Mouse (Mus musculus) embryonic facial prominence, embryonic 11.5 days (tissue): ENCODE data around the gene Fgd6. TPM values are rescaled to one million over a fixed set of nuclear protein-coding genes. Genes with fewer than 3 reads are reported as not detected.

Experiments used
- ATAC-seq: fragments of 200-750 bp; cut with Nextera tagmentation; replicated peaks from 2 replicates; pipeline ENCODE4 v1.8.0; 2017; ENCODE audit warnings: low read depth; ENCODE audit not compliant: insufficient number of reproducible peaks, low FRiP score, low TSS enrichment
- DNase-seq: peaks from one replicate; pipeline ENCODE4 v3.0.0-alpha.2; 2015; ENCODE audit warnings: low spot score
- H3K27ac ChIP-seq: fragments of 300-500 bp; sonication (generic); replicated peaks from 2 replicates; pipeline ENCODE4 v1.5.1; 2014; ENCODE audit warnings: mild to moderate bottlenecking, low read depth, low read length, control low read depth
- H3K27me3 ChIP-seq: fragments of 300-500 bp; sonication (generic); 2 replicates; pipeline ENCODE4 v1.6.1; 2014; ENCODE audit warnings: mild to moderate bottlenecking, low read length, moderate library complexity, mixed read lengths; ENCODE audit not compliant: control insufficient read depth, insufficient read depth
- H3K36me3 ChIP-seq: fragments of 300-500 bp; sonication (generic); replicated peaks from 2 replicates; pipeline ENCODE4 v1.6.1; 2014; ENCODE audit warnings: low read depth, mild to moderate bottlenecking, low read length, moderate library complexity, mixed read lengths; ENCODE audit not compliant: control insufficient read depth, insufficient read depth
- H3K4me1 ChIP-seq: fragments of 300-500 bp; sonication (generic); 2 replicates; pipeline ENCODE4 v1.6.1; 2014; ENCODE audit warnings: low read length, mixed read lengths; ENCODE audit not compliant: control insufficient read depth, insufficient read depth
- H3K4me2 ChIP-seq: fragments of 300-500 bp; sonication (generic); 2 replicates; pipeline ENCODE4 v1.6.1; 2014; ENCODE audit warnings: low read depth, mild to moderate bottlenecking, control low read depth, low read length, moderate library complexity
- H3K4me3 ChIP-seq: fragments of 300-500 bp; sonication (generic); 2 replicates; pipeline ENCODE4 v1.5.1; 2014; ENCODE audit warnings: low read depth, low read length, control low read depth
- H3K9ac ChIP-seq: fragments of 300-500 bp; sonication (generic); replicated peaks from 2 replicates; pipeline ENCODE4 v1.6.1; 2014; ENCODE audit warnings: mild to moderate bottlenecking, control low read depth, low read length
- H3K9me3 ChIP-seq: fragments of 300-500 bp; sonication (generic); replicated peaks from 2 replicates; pipeline ENCODE4 v1.6.1; 2016; ENCODE audit warnings: mild to moderate bottlenecking, low read length, inconsistent platforms, mixed read lengths; ENCODE audit not compliant: control insufficient read depth
- WGBS: fragments of 180-500 bp; shearing (Covaris S2); extraction: QIAGEN DNeasy Blood & Tissue Kit; methylation state at CpG from one replicate; pipeline ENCODE4 v1.1.7; 2014; 5-methylcytosine and 5-hydroxymethylcytosine counted together
- polyA plus RNA-seq: library from polyadenylated mRNA; unstranded; fragments of >200 nt; fragmentation: Nextera tagmentation; extraction: Ambion mirVana; gene quantifications from 2 replicates; pipeline ENCODE4 v1.2.1, GENCODE M21; 2014

Gene Fgd6
- polyA plus RNA-seq, 1 experiment from 2014 or later: 4.4 TPM

DNA sequence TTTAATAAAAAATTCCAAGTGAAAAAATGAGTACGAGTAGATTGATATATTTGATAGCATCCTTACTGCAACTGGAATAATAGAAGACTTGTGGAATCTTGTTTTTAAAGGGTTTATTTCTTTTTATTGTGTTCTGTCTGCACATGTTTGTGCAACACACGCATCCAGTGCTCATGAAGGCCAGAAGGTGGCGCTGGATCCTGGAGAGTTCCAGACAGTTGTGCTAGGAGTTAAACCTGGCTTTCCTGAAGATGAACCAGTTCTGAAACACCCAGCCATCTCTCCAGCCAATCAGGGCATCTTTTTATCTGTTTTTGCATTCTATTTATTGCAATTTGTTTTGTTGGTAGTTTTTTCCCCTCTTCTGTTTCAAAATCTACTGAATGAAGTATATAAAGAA is 22.6 kb upstream of the Fgd6 start:
- Histone ChIP-seq H3K27me3 (no peaks in the 10 kb centered on the region), H3K4me3 (no peak overlapping the region), H3K9ac (no peak overlapping the region), H3K4me1 (no peaks in the 10 kb centered on the region), H3K4me2 (no peak overlapping the region), H3K36me3 (no peaks in the 10 kb centered on the region), H3K9me3 (no peaks in the 10 kb centered on the region), H3K27ac (no peak overlapping the region)
- ATAC-seq (no peak), DNase-seq (peak; percentile 71)
- 44% methylated on average over 3 of the region's 3 CpGs for WGBS

DNA sequence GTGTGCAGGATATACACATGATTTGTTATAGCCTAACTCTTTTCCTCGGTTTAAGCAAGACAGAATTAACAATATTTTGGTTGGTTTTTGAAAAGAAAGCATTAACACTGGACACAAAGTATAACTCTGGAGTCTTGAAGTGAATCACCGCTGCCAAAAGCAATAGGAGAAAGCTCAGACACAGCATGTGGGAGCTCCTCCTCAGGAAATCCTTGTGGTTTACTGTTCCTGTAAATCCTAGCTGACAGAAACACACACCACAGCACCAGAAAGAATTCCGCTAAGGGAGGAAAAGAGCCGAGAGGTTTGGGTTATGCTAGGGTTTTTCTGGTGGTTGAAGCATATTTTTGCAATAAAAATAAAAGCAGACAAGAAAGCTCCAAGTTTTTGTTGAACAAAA is 21.6 kb upstream of the Fgd6 start:
- WGBS: 79% methylated on average over 4 of the region's 4 CpGs
- Histone ChIP-seq H3K36me3 (no peaks in the 10 kb centered on the region), H3K4me3 (no peak overlapping the region), H3K27me3 (no peaks in the 10 kb centered on the region), H3K4me2 (no peak overlapping the region), H3K27ac (no peak overlapping the region), H3K9ac (no peak overlapping the region), H3K9me3 (no peaks in the 10 kb centered on the region), H3K4me1 (no peaks in the 10 kb centered on the region)
- DNase-seq: no peak
- ATAC-seq: no peak

DNA sequence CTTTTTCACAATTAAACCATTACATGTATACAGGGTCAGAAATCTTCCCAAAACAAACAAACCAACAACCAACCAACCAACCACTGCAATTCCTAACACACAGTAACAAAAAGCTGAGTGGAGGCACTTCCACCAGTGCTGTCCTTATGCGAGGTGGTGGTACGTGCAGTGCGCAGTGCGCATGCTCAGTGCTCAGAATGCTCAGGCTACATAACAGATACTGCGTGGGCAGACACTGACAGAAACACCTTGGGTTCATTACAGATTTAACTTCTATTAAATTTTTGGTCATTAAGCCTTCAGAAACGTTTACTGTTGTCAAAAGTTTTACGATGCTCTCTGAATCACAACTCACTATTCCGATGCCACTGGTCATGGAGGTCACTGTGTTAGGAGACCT is 18.3 kb upstream of the Fgd6 start:
- DNase-seq (no peak), ATAC-seq (no peak)
- H3K27me3 ChIP-seq: no peaks in the 10 kb centered on the region
- H3K9me3 ChIP-seq: no peaks in the 10 kb centered on the region
- no peaks in the 10 kb centered on the region for H3K36me3 ChIP-seq
- no peak overlapping the region for H3K4me3 ChIP-seq
- 91% methylated on average over 8 of the region's 8 CpGs for WGBS
- no peak overlapping the region for H3K4me2 ChIP-seq
- no peak overlapping the region for H3K9ac ChIP-seq
- no peaks in the 10 kb centered on the region for H3K4me1 ChIP-seq
- no peak overlapping the region for H3K27ac ChIP-seq

DNA sequence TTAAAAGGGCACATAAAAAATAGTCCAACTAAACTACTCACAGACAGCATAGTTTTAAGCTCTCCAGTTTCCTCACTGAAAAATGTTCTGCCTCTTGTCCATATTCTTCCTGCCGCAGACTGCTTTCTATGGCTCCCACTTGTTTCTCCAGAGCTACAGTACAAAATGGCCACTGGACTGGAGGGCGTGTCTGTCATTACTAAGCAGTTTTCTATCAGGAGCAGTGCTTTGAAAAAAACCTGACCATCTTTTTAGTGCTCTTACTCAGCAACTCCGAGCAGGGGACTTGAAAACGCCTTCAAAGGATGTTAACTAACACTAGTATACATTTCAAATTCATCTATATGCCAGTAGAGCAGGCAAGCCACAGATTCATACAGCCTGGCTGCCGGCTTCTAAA is 15.2 kb upstream of the Fgd6 start:
- 80% methylated on average over 5 of the region's 5 CpGs for WGBS
- H3K27ac ChIP-seq: no peak overlapping the region
- H3K36me3 ChIP-seq: no peaks in the 10 kb centered on the region
- DNase-seq (no peak), ATAC-seq (no peak)
- no peaks in the 10 kb centered on the region for H3K27me3 ChIP-seq
- H3K4me3 ChIP-seq: no peak overlapping the region
- H3K4me1 ChIP-seq: no peaks in the 10 kb centered on the region
- H3K9ac ChIP-seq: no peak overlapping the region
- no peak overlapping the region for H3K4me2 ChIP-seq
- no peaks in the 10 kb centered on the region for H3K9me3 ChIP-seq

DNA sequence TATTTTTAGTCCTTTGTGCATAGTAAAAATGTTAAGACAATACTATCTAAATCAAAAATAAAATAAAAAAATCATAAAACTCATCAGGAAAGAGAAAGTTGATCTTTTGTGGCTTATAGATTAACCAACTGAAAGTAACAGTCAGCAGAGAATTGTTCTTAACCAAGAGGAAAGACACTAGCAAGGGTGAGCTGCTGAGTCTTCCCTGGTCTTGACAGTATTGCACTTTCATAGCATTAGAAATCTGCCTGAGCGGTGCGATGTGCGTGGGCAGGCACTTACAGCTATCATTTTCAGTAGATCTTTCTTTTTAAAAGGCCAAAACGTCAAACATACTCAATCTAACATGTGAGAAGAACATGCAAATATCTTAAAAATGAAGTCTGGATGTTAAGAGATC is 14.7 kb upstream of the Fgd6 start:
- no peak for ATAC-seq
- no peak for DNase-seq
- H3K4me3 ChIP-seq: no peak overlapping the region
- H3K36me3 ChIP-seq: no peaks in the 10 kb centered on the region
- H3K4me1 ChIP-seq: no peaks in the 10 kb centered on the region
- no peak overlapping the region for H3K27ac ChIP-seq
- H3K9me3 ChIP-seq: no peaks in the 10 kb centered on the region
- WGBS: 92% methylated on average over 4 of the region's 4 CpGs
- H3K9ac ChIP-seq: no peak overlapping the region
- H3K4me2 ChIP-seq: no peak overlapping the region
- no peaks in the 10 kb centered on the region for H3K27me3 ChIP-seq

DNA sequence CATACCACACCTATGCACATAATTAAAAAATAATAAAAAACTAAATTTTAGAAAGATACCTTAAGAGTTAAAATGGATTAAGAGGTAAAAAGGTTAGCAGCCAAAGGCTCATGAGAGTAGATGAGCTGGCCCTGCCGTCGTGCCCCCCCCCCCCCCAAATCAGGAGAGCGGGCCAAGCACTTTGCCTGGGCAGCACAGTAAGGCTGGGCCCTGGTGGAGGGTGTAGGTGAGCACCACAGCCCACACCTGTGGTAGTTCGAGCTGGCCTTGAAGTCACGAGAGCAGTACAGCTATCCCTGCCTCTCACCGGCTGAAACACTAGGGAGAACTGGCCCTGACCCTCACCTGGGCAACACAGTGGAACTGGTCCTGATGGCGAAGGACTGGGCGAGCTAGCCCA is 10.7 kb upstream of the Fgd6 start:
- ATAC-seq (no peak), DNase-seq (no peak)
- Histone ChIP-seq H3K4me1 (no peaks in the 10 kb centered on the region), H3K9ac (no peak overlapping the region), H3K36me3 (no peaks in the 10 kb centered on the region), H3K9me3 (no peaks in the 10 kb centered on the region), H3K4me2 (no peak overlapping the region), H3K27me3 (no peaks in the 10 kb centered on the region), H3K4me3 (no peak overlapping the region), H3K27ac (no peak overlapping the region)
- 82% methylated on average over 8 of the region's 8 CpGs for WGBS

DNA sequence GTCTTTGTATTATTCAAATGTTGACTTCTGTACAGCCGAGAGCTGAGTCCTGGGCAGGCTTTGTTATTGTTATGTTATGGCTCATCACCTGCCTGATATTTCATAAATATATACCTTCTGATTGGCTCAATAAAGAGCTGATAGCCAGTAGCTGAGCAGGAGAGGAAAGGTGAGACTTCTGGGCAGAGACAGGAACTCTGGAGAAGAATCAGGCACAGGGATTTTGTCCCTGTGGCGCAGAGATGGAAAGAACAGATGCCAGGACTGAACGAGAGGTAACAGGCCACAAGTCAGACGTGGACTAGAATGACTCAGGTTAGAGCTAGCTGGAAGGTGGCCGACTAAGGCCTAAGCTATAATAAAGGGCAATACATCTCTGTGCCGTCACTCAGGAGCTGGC is 7.3 kb upstream of the Fgd6 start:
- Histone ChIP-seq H3K4me1 (no peaks in the 10 kb centered on the region; the same call in 1 of the 2 replicates), H3K36me3 (no peaks in the 10 kb centered on the region), H3K4me3 (no peak overlapping the region), H3K4me2 (no peak overlapping the region), H3K27ac (no peak overlapping the region), H3K27me3 (no peaks in the 10 kb centered on the region), H3K9ac (no peak overlapping the region), H3K9me3 (no peaks in the 10 kb centered on the region)
- 87% methylated on average over 6 of the region's 6 CpGs for WGBS
- DNase-seq (no peak), ATAC-seq (no peak)

DNA sequence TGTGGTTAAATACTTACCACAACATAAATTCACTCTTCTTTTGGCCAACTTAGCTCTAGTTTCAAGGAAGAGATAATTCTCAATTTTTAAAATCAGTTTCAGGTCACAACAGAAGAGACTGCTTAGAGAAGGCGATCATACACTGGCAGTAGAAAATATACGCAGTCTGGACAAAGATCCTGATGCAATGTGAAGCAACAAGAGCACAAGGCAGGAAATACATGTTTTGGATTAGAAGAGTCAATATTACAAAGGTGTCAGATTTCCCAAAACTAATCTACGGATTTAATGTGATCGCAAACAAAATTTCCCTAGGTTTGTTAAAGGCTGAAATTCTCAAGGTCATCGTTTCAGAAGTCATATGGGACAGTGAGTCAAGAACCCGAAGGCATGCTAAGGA is 4.6 kb upstream of the Fgd6 start:
- H3K27ac ChIP-seq: no peak overlapping the region
- H3K9me3 ChIP-seq: no peaks in the 10 kb centered on the region
- no peaks in the 10 kb centered on the region for H3K27me3 ChIP-seq
- no peak overlapping the region for H3K4me3 ChIP-seq
- H3K4me2 ChIP-seq: no peak overlapping the region
- DNase-seq (no peak), ATAC-seq (no peak)
- H3K4me1 ChIP-seq: no peaks in the 10 kb centered on the region; the same call in none of the 2 replicates
- H3K9ac ChIP-seq: no peak overlapping the region
- no peaks in the 10 kb centered on the region for H3K36me3 ChIP-seq
- 90% methylated on average over 6 of the region's 6 CpGs for WGBS
